Mouse (Mus musculus): ENCODE results near the gene Celf5. TPM values are rescaled to one million over a fixed set of nuclear protein-coding genes. Genes with fewer than 3 reads are reported as not detected.

Celf5 gene
- total RNA-seq, 2 experiments from 2014 or later, result 0.17 to 0.21 TPM

- DNase-seq, result peak in 1 of 2 experiments; percentile 68
These were observed 66.8 kb downstream of the Celf5 start for GRCm38 (mm10) chr10:81415549-81416310.

- no peak for DNase-seq
These were observed 67.4 kb downstream of the Celf5 start for GRCm38 (mm10) chr10:81415146-81415545.

GRCm38 (mm10) chr10:81414682-81415081, 67.8 kb downstream of the Celf5 start:
- DNase-seq, result peak; percentile 72 to 75

DNA sequence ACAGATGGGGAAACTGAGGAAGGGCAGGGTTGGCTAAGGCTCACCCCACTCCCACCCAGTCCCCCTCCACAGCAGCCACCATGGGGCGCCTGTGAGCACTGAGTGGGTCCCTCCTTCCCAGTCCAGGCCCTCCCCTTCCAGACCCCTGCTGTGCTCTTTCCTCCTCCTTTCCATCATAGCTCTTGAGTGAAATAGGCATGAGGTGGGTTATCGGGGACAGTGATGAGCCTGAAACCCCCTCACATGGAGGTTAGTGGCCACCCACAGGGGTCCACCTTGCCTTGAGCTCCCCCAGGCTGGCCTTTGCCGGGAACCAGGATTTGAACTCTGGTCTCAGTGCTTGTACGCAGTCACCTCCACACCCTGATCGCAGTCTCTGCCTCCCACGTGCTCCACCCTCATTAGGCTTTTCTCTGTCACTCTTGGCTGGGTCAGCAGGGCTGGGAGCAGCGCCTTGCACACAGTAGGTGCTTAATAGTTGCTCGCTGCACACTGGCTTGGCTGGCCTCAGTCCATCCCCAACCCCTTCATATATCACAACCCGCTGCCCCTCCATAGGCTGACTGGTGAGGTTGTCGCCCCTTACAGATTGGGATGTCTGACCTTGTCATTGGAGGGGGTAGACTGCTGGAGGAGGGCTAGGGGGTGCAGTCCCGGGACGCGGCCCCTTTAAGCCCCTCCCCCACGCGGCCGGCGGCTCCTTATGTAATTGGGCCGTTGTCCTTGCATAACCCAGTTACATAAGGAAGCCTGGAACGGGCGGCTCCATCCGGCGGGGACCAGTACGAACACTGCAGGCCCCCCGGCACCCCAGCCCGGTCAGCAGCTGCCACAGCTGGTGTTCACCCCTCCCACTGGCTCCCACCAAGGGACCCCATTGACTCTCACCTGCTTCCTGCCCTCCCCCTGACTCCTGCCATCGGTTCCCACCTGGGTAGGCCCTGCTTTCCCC, 68.9 kb downstream of the Celf5 start:
- peak; percentile 93 to 95 for DNase-seq

DNA sequence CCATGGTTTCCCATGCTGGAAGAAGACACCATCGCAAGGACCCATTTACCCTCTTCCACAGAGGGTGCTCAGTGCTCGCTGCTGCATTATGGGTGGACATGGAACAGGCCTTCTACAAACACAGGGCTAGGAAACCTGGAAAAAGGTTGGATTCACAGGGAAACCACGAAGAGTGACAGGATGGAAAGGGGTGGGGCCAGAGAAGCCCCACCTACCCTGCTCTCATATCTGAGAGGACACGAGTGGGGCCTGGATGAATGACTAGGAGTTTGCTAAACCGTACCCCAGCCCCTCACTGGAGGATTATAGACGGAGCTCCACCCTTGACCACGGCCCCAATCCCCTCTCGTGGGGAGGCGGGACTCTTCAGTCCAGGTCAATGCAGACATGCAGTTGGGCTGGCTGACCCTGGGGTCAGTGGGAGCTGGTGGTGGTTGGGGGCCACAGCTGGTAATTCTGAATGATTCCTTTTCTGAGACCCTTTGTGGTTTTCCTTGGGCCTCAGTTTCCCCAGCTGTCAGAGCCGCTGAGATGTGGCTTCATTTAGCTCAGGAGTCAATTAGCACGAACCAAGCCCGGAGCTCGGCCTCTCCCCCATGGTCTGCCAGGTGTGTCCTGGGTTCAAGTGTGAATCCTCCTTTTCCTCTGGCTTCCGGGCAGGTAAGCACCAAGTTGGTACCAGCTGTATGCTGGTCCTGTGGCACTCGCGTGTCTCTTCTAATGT, 69.8 kb downstream of the Celf5 start:
- DNase-seq, result no peak

DNA sequence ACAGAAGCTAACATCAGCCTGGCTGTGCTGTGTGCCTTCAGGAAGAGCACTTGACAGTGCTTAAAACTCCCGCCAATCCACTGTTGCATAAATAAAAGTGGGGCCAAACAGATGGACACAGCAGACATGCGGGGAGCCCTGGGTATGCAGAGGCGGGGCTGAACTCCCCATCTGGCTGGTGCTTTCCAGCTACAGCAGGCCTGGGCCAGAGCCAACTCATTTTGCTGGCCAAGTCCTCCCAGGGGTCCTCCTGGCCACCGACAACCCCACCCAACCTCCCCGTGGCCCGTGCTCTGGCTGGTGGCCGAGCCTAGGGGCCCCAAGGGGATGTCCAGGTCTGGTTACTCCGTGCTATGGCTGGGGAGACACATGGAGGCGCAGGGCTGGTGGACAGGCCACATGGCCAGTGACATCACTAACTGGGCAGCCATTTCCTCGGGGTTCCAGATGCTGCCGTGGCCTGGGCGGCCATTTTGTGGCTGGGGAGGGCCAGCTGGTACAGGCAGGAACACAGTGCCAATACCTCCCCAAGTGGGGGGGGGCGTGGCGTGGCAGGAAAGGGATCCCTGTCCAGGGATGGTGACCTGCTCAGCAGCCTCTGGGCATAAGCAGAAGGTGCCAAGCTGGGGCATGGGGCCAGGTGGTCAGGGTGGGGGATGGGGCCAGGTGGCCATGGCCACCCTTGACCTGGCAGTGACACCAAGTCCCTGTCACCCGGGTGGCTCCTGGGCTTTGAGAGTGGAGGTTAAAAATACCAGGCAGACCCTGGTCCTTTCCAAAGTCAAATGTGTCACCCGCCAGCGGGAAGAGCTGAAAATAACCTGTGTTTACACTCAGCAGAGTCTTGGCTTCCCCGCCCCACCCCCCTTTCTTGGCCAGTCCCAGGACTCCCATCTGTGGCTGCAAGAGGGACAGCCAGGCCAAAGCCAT, 70.8 kb downstream of the Celf5 start:
- DNase-seq, result peak; percentile 95 to 97

GRCm38 (mm10) chr10:81410981-81411380, 71.5 kb downstream of the Celf5 start:
- DNase-seq, result peak; percentile 76 to 81

GRCm38 (mm10) chr10:81410350-81410749, 72.2 kb downstream of the Celf5 start:
- no peak for DNase-seq

- no peak for DNase-seq
These were observed 73.2 kb downstream of the Celf5 start for GRCm38 (mm10) chr10:81409330-81409729.

Small RNA genes lying within 50 kb of the gene (microRNA-seq; reads per million reads assigned to microRNA genes)
- gene Gm25595, result 0 reads per million in 2 experiments
- gene Mir1191b, result 0 to 0.54 reads per million in 2 experiments

Other genes starting within 250 kb of the Celf5 start
- gene Zfr2, start 249.6 kb downstream of the Celf5 start, total RNA-seq (2021), result 1 to 10 TPM; 2.3 to 2.5 TPM
- gene Matk, start 229.8 kb downstream of the Celf5 start, total RNA-seq (2021), result under 1 TPM; 0.42 to 0.87 TPM
- gene Mrpl54, start 215.8 kb downstream of the Celf5 start, total RNA-seq (2021), result 10 to 100 TPM; 85.7 to 89.6 TPM
- gene Apba3, start 215.7 kb downstream of the Celf5 start, total RNA-seq (2021), result 100 to 1,000 TPM in 1 of 2 experiments, 10 to 100 TPM in 1; 85.9 to 110 TPM
- gene Tjp3, start 191.1 kb downstream of the Celf5 start, total RNA-seq (2021), result under 1 TPM in 1 of 2 experiments, not detected in 1; 0.87 TPM
- gene Pip5k1c, start 189.7 kb downstream of the Celf5 start, total RNA-seq (2021), result 10 to 100 TPM; 23.1 to 25.6 TPM
- 10 to 100 TPM; 14.6 to 15.8 TPM for gene Cactin, start 161.6 kb downstream of the Celf5 start, total RNA-seq (2021)
- 1 to 10 TPM; 2.5 to 2.7 TPM for gene Tbxa2r, start 154.0 kb downstream of the Celf5 start, total RNA-seq (2021)
- gene Gipc3, start 139.4 kb downstream of the Celf5 start, total RNA-seq (2021), result 1 to 10 TPM; 3.4 to 4.7 TPM
- 10 to 100 TPM; 57.1 to 62.2 TPM for gene Hmg20b, start 132.2 kb downstream of the Celf5 start, total RNA-seq (2021)
- gene Mfsd12, start 125.2 kb downstream of the Celf5 start, total RNA-seq (2021), result 10 to 100 TPM; 11.0 to 12.7 TPM
- under 1 TPM; 0.45 to 0.51 TPM for gene 4930404N11Rik, start 116.9 kb downstream of the Celf5 start, total RNA-seq (2021)
- gene Fzr1, start 104.2 kb downstream of the Celf5 start, total RNA-seq (2021), result 10 to 100 TPM; 27.6 to 35.6 TPM
- 10 to 100 TPM; 49.9 to 59.6 TPM for gene Dohh, start 98.3 kb downstream of the Celf5 start, total RNA-seq (2021)
- 1 to 10 TPM in 1 of 2 experiments, under 1 TPM in 1; 0.65 to 2.3 TPM for gene Gm48551, start 98.2 kb downstream of the Celf5 start, total RNA-seq (2021)
- under 1 TPM in 1 of 2 experiments, not detected in 1; 0.51 TPM for gene Gm48552, start 93.7 kb downstream of the Celf5 start, total RNA-seq (2021)
- gene Smim24, start 89.7 kb downstream of the Celf5 start, total RNA-seq (2021), result 1 to 10 TPM; 1.9 to 2.2 TPM
- 10 to 100 TPM; 91.0 to 93.4 TPM for gene Nfic, start 27.1 kb downstream of the Celf5 start, total RNA-seq (2021)
- gene Ncln, start 13.7 kb upstream of the Celf5 start, total RNA-seq (2021), result 10 to 100 TPM; 61.9 to 64.3 TPM
- 1 to 10 TPM; 1.2 to 2.8 TPM for gene S1pr4, start 17.4 kb upstream of the Celf5 start, total RNA-seq (2021)
- gene Gna15, start 41.5 kb upstream of the Celf5 start, total RNA-seq (2021), result 1 to 10 TPM; 1.4 to 1.5 TPM
- 10 to 100 TPM; 47.8 to 49.8 TPM for gene Gna11, start 62.5 kb upstream of the Celf5 start, total RNA-seq (2021)
- gene Aes, start 76.8 kb upstream of the Celf5 start, total RNA-seq (2021), result 1,000 to 10,000 TPM; 1,011 to 1,083 TPM
- 1 to 10 TPM; 4.7 to 7.1 TPM for gene Tle2, start 91.9 kb upstream of the Celf5 start, total RNA-seq (2021)
- 10 to 100 TPM in 1 of 2 experiments, 1 to 10 TPM in 1; 7.9 to 11.1 TPM for gene Tle6, start 118.4 kb upstream of the Celf5 start, total RNA-seq (2021)
- 1 to 10 TPM; 2.6 TPM for gene BC025920, start 123.6 kb upstream of the Celf5 start, total RNA-seq (2021)
- gene Sirt6, start 145.1 kb upstream of the Celf5 start, total RNA-seq (2021), result 1 to 10 TPM; 5.6 to 6.3 TPM
- 10 to 100 TPM in 1 of 2 experiments, 1 to 10 TPM in 1; 7.5 to 10.3 TPM for gene Ankrd24, start 145.8 kb upstream of the Celf5 start, total RNA-seq (2021)
- 1 to 10 TPM; 1.9 to 2.0 TPM for gene Gm10778, start 166.3 kb upstream of the Celf5 start, total RNA-seq (2021)
- gene Zfp433, start 222.1 kb upstream of the Celf5 start, total RNA-seq (2021), result 1 to 10 TPM; 3.3 to 4.6 TPM

All from heart, adult 18-20 months (tissue).